Mouse (Mus musculus) ES-E14 (cell line): ENCODE measurements around the gene Sipa1l3.

Experiments used
- HCFC1 ChIP-seq: IDR thresholded peaks from 2 replicates; pipeline ENCODE4 v1.6.1; 2012; ENCODE audit warnings: low read length, inconsistent platforms, borderline replicate concordance; ENCODE audit not compliant: insufficient read depth
- MAFK ChIP-seq: IDR thresholded peaks from 2 replicates; pipeline ENCODE4 v1.6.1; 2014; ENCODE audit warnings: mild to moderate bottlenecking, low read depth, low read length, inconsistent platforms; ENCODE audit not compliant: insufficient read depth
- ZNF384 ChIP-seq: IDR thresholded peaks from 2 replicates; pipeline ENCODE4 v1.6.1; 2012; ENCODE audit warnings: low read depth, low read length, inconsistent platforms

DNA sequence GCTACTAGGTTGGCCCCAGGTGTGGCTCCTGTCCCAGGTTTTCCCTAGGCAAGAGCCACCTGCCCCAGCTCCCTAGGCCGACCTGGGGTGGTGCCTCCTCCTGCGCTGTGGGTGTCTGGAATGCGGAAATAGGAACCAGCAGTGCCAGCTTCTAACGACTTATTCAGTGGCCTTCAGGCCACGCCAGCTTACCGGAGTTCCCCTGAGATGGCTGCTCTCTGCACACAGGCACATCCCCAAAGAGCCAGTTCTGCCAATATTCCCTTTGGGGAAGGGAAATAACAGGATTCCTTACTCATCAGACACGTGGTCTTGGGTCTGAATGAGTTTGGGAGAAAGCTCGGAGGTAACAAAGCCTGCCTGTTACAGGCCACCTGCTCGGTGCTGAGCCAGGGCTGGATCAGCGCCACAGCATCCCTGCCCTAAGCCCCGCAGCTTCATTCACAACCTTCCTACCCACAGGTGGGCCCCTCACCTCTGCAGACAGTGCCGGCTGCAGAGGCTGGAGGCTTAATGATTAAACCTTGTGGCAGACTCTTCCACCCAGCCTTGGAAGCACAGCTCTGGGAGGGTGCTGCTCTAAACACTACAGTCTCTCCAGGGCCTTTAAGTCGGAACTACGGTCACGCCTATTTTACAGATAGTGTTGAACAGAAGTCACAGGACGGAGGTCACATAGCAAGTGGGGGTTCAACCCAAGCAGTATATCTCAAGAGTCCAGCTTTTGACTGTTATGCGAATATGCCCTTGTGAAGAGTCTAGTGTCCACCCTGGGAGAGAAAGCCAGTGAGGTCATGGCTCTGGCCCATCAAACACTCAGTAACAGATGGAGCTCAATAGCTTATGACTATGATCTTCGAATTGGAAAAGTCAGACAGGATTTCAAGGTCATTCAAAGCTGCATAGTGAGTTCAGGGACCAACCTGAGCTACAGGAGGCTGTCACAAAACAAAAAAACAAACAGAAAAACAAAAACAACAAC is 12.8 kb downstream of the Sipa1l3 start:
- TF ChIP-seq ZNF384 (no peak), MAFK (no peak), HCFC1 (no peak)
